Mouse (Mus musculus) lung, embryonic 16.5 days (tissue): ENCODE measurements around the gene Pcsk6. TPM values are rescaled to one million over a fixed set of nuclear protein-coding genes. Genes with fewer than 3 reads are reported as not detected.

Source experiments
- ATAC-seq: fragments of 200-750 bp; cut with Nextera tagmentation; 2 replicates; pipeline ENCODE4 v1.8.0; 2017; ENCODE audit warnings: low read depth, mild to moderate bottlenecking, moderate library complexity
- H3K27ac ChIP-seq: fragments of 300-500 bp; sonication (generic); 2 replicates; pipeline ENCODE4 v1.5.1; 2014; ENCODE audit warnings: mild to moderate bottlenecking, control low read depth, low read length
- H3K27me3 ChIP-seq: fragments of 300-500 bp; sonication (generic); 2 replicates; pipeline ENCODE4 v1.6.1; 2014; ENCODE audit warnings: low read depth, low read length, mixed read lengths; ENCODE audit not compliant: control insufficient read depth, insufficient read depth
- H3K36me3 ChIP-seq: fragments of 300-500 bp; sonication (generic); 2 replicates; pipeline ENCODE4 v1.6.1; 2014; ENCODE audit warnings: low read length; ENCODE audit not compliant: control insufficient read depth, insufficient read depth
- H3K4me1 ChIP-seq: fragments of 300-500 bp; sonication (generic); replicated peaks from 2 replicates; pipeline ENCODE4 v1.6.1; 2014; ENCODE audit warnings: low read length, mixed read lengths; ENCODE audit not compliant: control insufficient read depth, insufficient read depth
- H3K4me2 ChIP-seq: fragments of 300-500 bp; sonication (generic); 2 replicates; pipeline ENCODE4 v1.6.1; 2014; ENCODE audit warnings: low read depth, low read length, control low read depth
- H3K4me3 ChIP-seq: fragments of 300-500 bp; sonication (generic); 2 replicates; pipeline ENCODE4 v1.5.1; 2014; ENCODE audit warnings: mild to moderate bottlenecking, low read length, control low read depth
- H3K9ac ChIP-seq: fragments of 300-500 bp; sonication (generic); 2 replicates; pipeline ENCODE4 v1.6.1; 2014; ENCODE audit warnings: low read length, control low read depth
- H3K9me3 ChIP-seq: fragments of 300-500 bp; sonication (generic); 2 replicates; pipeline ENCODE4 v1.6.1; 2016; ENCODE audit warnings: low read length; ENCODE audit not compliant: control insufficient read depth
- WGBS: fragments of 180-500 bp; shearing (Covaris S2); extraction: QIAGEN DNeasy Blood & Tissue Kit; methylation state at CpG from one replicate; pipeline ENCODE4 v1.1.7; 2014; 5-methylcytosine and 5-hydroxymethylcytosine counted together
- polyA plus RNA-seq: library from polyadenylated mRNA; unstranded; fragments of >200 nt; fragmentation: Nextera tagmentation; extraction: Ambion mirVana; gene quantifications from 2 replicates; pipeline ENCODE4 v1.2.1, GENCODE M21; 2015

The Pcsk6 gene
- polyA plus RNA-seq, 1 experiment from 2014 or later = 8.5 TPM

GRCm38 (mm10) chr7:65948891-65949290, 87.4 kb downstream of the Pcsk6 start:
- WGBS = 92% methylated on average over 11 of the region's 11 CpGs
- no peak overlapping the region for H3K27ac ChIP-seq

GRCm38 (mm10) chr7:65954583-65954982, 93.0 kb downstream of the Pcsk6 start:
- Histone ChIP-seq H3K4me1 (no peaks in the 10 kb centered on the region), H3K9me3 (no peaks in the 10 kb centered on the region), H3K9ac (no peak overlapping the region), H3K27ac (no peak overlapping the region), H3K4me2 (no peak overlapping the region), H3K27me3 (no peaks in the 10 kb centered on the region), H3K4me3 (no peak overlapping the region), H3K36me3 (no peaks in the 10 kb centered on the region)
- 80% methylated on average over 4 of the region's 4 CpGs for WGBS
- no peak for ATAC-seq

More at GRCm38 (mm10) chr7:65948891-65949290, 87.4 kb downstream of the Pcsk6 start:
- Histone ChIP-seq H3K4me3 (no peak overlapping the region), H3K4me1 (no peaks in the 10 kb centered on the region), H3K27me3 (no peaks in the 10 kb centered on the region), H3K36me3 (no peaks in the 10 kb centered on the region), H3K4me2 (no peak overlapping the region), H3K9me3 (no peaks in the 10 kb centered on the region), H3K9ac (no peak overlapping the region)
- ATAC-seq = no peak

- no peaks in the 10 kb centered on the region for H3K36me3 ChIP-seq
- H3K4me1 ChIP-seq = no peaks in the 10 kb centered on the region
- H3K4me3 ChIP-seq = no peak overlapping the region
- no peaks in the 10 kb centered on the region for H3K9me3 ChIP-seq
- ATAC-seq = no peak
- WGBS = 54% methylated on average over 24 of the region's 24 CpGs
- no peak overlapping the region for H3K9ac ChIP-seq
- no peak overlapping the region for H3K27ac ChIP-seq
- H3K27me3 ChIP-seq = no peaks in the 10 kb centered on the region
- no peak overlapping the region for H3K4me2 ChIP-seq
These were observed 94.0 kb downstream of the Pcsk6 start for GRCm38 (mm10) chr7:65955304-65956220.

DNA sequence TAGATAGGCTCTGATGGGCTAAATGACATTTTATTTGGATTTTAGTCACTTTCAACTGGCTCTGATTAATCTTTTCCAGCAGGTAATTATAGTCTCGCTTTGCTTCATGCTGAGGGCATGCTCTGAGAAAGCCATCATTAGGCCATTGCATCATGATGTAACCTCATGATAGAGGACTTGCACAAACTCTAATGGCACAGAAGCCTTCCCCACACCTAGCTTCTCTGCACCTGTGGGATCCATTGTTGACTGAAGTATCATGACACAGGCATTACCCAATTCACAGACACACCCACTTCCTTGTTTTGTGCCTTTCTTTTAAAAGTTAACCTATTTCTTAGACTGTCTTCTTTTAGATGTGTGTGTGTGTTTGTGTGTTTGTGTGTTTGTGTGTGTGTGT, 95.7 kb downstream of the Pcsk6 start:
- no peak for ATAC-seq
- no peak overlapping the region for H3K4me2 ChIP-seq
- 97% methylated on average over 1 of the region's 1 CpGs for WGBS

DNA sequence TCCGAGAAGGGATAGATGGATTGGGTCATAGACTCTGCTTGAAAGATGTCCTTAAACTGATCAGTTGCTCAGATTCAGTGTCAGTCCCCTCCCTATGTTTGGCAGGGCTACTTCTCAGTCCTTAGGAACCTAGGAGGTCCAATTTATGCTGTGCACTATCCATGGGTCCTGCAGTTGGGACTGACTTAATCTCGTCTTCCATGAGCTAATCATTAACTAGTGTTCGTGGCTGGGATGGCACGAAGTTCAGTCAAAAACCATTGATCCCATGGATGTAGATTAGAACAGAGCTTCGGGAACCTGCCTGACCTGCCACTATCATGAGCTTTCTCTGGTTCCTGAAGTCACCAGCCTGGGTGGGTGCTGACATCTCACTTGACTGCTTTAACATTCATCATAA, 96.6 kb downstream of the Pcsk6 start:
- H3K27ac ChIP-seq = no peak overlapping the region
- no peak overlapping the region for H3K4me2 ChIP-seq
- H3K4me3 ChIP-seq = no peak overlapping the region
- no peaks in the 10 kb centered on the region for H3K4me1 ChIP-seq
- no peak for ATAC-seq
- H3K27me3 ChIP-seq = no peaks in the 10 kb centered on the region
- WGBS = 67% methylated on average over 5 of the region's 5 CpGs
- H3K9ac ChIP-seq = no peak overlapping the region
- H3K36me3 ChIP-seq = no peaks in the 10 kb centered on the region
- H3K9me3 ChIP-seq = no peaks in the 10 kb centered on the region

More for the DNA sequence above, 95.7 kb downstream of the Pcsk6 start:
- Histone ChIP-seq H3K36me3 (no peaks in the 10 kb centered on the region), H3K4me3 (no peak overlapping the region), H3K27ac (no peak overlapping the region), H3K4me1 (no peaks in the 10 kb centered on the region), H3K27me3 (no peaks in the 10 kb centered on the region), H3K9me3 (no peaks in the 10 kb centered on the region), H3K9ac (no peak overlapping the region)

GRCm38 (mm10) chr7:65959221-65959924, 97.8 kb downstream of the Pcsk6 start:
- no peaks in the 10 kb centered on the region for H3K9me3 ChIP-seq
- no peaks in the 10 kb centered on the region for H3K27me3 ChIP-seq
- H3K27ac ChIP-seq = no peak overlapping the region
- H3K9ac ChIP-seq = no peak overlapping the region
- H3K36me3 ChIP-seq = no peaks in the 10 kb centered on the region
- ATAC-seq = no peak
- no peak overlapping the region for H3K4me2 ChIP-seq
- no peak overlapping the region for H3K4me3 ChIP-seq
- 91% methylated on average over 9 of the region's 9 CpGs for WGBS
- no peaks in the 10 kb centered on the region for H3K4me1 ChIP-seq

GRCm38 (mm10) chr7:65962611-65963010, 101.1 kb downstream of the Pcsk6 start:
- Histone ChIP-seq H3K27me3 (no peaks in the 10 kb centered on the region), H3K4me2 (no peak overlapping the region), H3K36me3 (no peaks in the 10 kb centered on the region), H3K27ac (no peak overlapping the region), H3K9me3 (no peaks in the 10 kb centered on the region), H3K4me3 (no peak overlapping the region), H3K4me1 (no peaks in the 10 kb centered on the region), H3K9ac (no peak overlapping the region)
- no peak for ATAC-seq
- 69% methylated on average over 7 of the region's 7 CpGs for WGBS

- no peak overlapping the region for H3K4me3 ChIP-seq
- no peaks in the 10 kb centered on the region for H3K27me3 ChIP-seq
- no peak overlapping the region for H3K27ac ChIP-seq
- no peak overlapping the region for H3K9ac ChIP-seq
- H3K4me2 ChIP-seq = no peak overlapping the region
- no peaks in the 10 kb centered on the region for H3K36me3 ChIP-seq
- ATAC-seq = no peak
- no peaks in the 10 kb centered on the region for H3K4me1 ChIP-seq
- no peaks in the 10 kb centered on the region for H3K9me3 ChIP-seq
These were observed 102.9 kb downstream of the Pcsk6 start for GRCm38 (mm10) chr7:65964398-65964797.

GRCm38 (mm10) chr7:65971301-65971700, 109.8 kb downstream of the Pcsk6 start:
- Histone ChIP-seq H3K27me3 (no peaks in the 10 kb centered on the region), H3K9me3 (no peaks in the 10 kb centered on the region), H3K9ac (no peak overlapping the region), H3K4me1 (no peaks in the 10 kb centered on the region), H3K27ac (no peak overlapping the region), H3K36me3 (no peaks in the 10 kb centered on the region), H3K4me3 (no peak overlapping the region), H3K4me2 (no peak overlapping the region)
- ATAC-seq = no peak
- WGBS = 76% methylated on average over 10 of the region's 10 CpGs
